ENCODE assay signal across 8 mouse cellular contexts in genomic region chr1:172412204-172412603, GRCm38 (mm10). TPM values are rescaled to one million over a fixed set of nuclear protein-coding genes. Genes with fewer than 3 reads are reported as not detected.
DNase-seq lines count a peak whose midpoint lies in the region; ATAC-seq lines count a peak whose summit lies in the region.

No protein-coding gene starts in this region.

- peak; percentile 45 for DNase-seq in T-cell, adult 2 months (ENCODE audit: low spot score)
- peak; percentile 23 to 41 for DNase-seq in gastrocnemius, adult 8-10 months (ENCODE audit: low spot score in 2 of 2)
- DNase-seq in intestine, embryonic 14.5 days (ENCODE audit: low spot score), result peak; percentile 90
- DNase-seq in left cerebral cortex, postnatal 14 days (ENCODE audit: low spot score in 2 of 2), result peak; percentile 85 to 91
- peak; percentile 83 for DNase-seq in midbrain, embryonic 10.5 days (ENCODE audit: low spot score)
- DNase-seq in right cerebral cortex, postnatal 4 days, result peak; percentile 92
- DNase-seq in urinary bladder, postnatal 4 days (ENCODE audit: low spot score in 2 of 2), result peak; percentile 57 to 84

- H3K4me3 ChIP-seq in intestine, embryonic 14.5 days (ENCODE audit: low read depth, low read length), result no peak overlapping the region
- no peak overlapping the region for H3K4me3 ChIP-seq in midbrain, embryonic 10.5 days

- H3K9ac ChIP-seq in intestine, embryonic 14.5 days (ENCODE audit: low read length), result no peak overlapping the region

- 0% methylated on average over 5 of the region's 5 CpGs for WGBS in intestine, embryonic 14.5 days
- 0% methylated on average over 5 of the region's 5 CpGs for WGBS in midbrain, embryonic 10.5 days

- no peak overlapping the region for H3K27ac ChIP-seq in intestine, embryonic 14.5 days (ENCODE audit: low read depth)
- H3K27ac ChIP-seq in midbrain, embryonic 10.5 days (replicated peaks), result no peak overlapping the region

- ATAC-seq in common myeloid progenitor, adult 5-6 weeks (replicated peaks; ENCODE audit: low read depth, poor library complexity, severe bottlenecking), result peak; percentile 71
- ATAC-seq in intestine, embryonic 14.5 days (replicated peaks; ENCODE audit: low FRiP score, low TSS enrichment, low read depth), result peak; percentile 70

- no peaks in the 10 kb centered on the region for H3K9me3 ChIP-seq in intestine, embryonic 14.5 days (ENCODE audit: control insufficient read depth, low read length)
- no peaks in the 10 kb centered on the region for H3K9me3 ChIP-seq in midbrain, embryonic 10.5 days (replicated peaks)

- H3K4me2 ChIP-seq in intestine, embryonic 14.5 days (ENCODE audit: low read length), result no peak overlapping the region

- H3K36me3 ChIP-seq in intestine, embryonic 14.5 days (ENCODE audit: control insufficient read depth, insufficient read depth, low read length), result no peaks in the 10 kb centered on the region
- H3K36me3 ChIP-seq in midbrain, embryonic 10.5 days, result no peaks in the 10 kb centered on the region

- H3K4me1 ChIP-seq in intestine, embryonic 14.5 days (replicated peaks; ENCODE audit: control insufficient read depth, insufficient read depth, low read length), result no peaks in the 10 kb centered on the region
- 0 out of 2 replicates have a peak, but pooled peaks cover 3% of the 10 kb centered on the region for H3K4me1 ChIP-seq in midbrain, embryonic 10.5 days

- H3K27me3 ChIP-seq in intestine, embryonic 14.5 days (replicated peaks; ENCODE audit: control insufficient read depth, insufficient read depth, low read length), result 0 out of 2 replicates have a peak, but pooled peaks cover 2% of the 10 kb centered on the region
- H3K27me3 ChIP-seq in midbrain, embryonic 10.5 days (ENCODE audit: low read depth, poor library complexity, severe bottlenecking), result peaks cover 8% of the 10 kb centered on the region

- intact Hi-C loops in left cerebral cortex, postnatal 14 days (cut with DNase I), result loop anchor here (1.0 kb wide), 2 partner anchors 78 to 221 kb away; no protein-coding TSS in a partner anchor

RNA-seq across cellular contexts. Expression of gene Pigm, which starts 35.9 kb away (rescaled TPM):
- 17.5 and 20.4 TPM in 2 replicates for total RNA-seq in common myeloid progenitor, adult 5-6 weeks (2017)
- total RNA-seq in gastrocnemius, adult 8-10 months (2022), result 1 to 10 TPM; 3.2 to 3.4 (median 3.2) TPM
- 8.7 TPM in 2 replicates for polyA plus RNA-seq in intestine, embryonic 14.5 days (2014; fragmentation: Nextera tagmentation; extraction: Ambion mirVana)
- total RNA-seq in left cerebral cortex, postnatal 14 days (2021), result 10 to 100 TPM in 1 of 2 experiments, 1 to 10 TPM in 1; 9.8 to 10.5 TPM
- polyA plus RNA-seq in midbrain, embryonic 10.5 days (2016; fragmentation: Nextera tagmentation; extraction: Ambion mirVana), result 9.3 and 9.9 TPM in 2 replicates

Comparison
In these comparisons a context has a peak if more than half of its experiments do, and no peak if none do; other contexts are left out.
1. DNase-seq: peak in every context shown above with its lines; median percentile 92 in right cerebral cortex, postnatal 4 days; 90 in intestine, embryonic 14.5 days; 88 in left cerebral cortex, postnatal 14 days; 83 in midbrain, embryonic 10.5 days; 70 in urinary bladder, postnatal 4 days; 45 in T-cell, adult 2 months; 32 in gastrocnemius, adult 8-10 months.